Mouse (Mus musculus) layer of hippocampus, adult 2 months (tissue): ENCODE results near the gene Sap30. TPM values are rescaled to one million over a fixed set of nuclear protein-coding genes. Genes with fewer than 3 reads are reported as not detected.
A peak's percentile ranks its signal among the peaks of the same experiment; 100 is the strongest.
"Not testable (repeated sequence)": the region's sequence is repeated elsewhere in the genome, so short reads cannot be mapped to it uniquely, and the experiment has no call there.

Experiments used
- DNase-seq, 2 experiments: peaks; one replicate each; pipeline ENCODE4 v3.0.0; 2022; ENCODE audit warnings: low spot score in 2 of 2
- H3K27ac ChIP-seq: fragments of 200-600 bp; 2 replicates; pipeline ENCODE4 v1.8.1; 2022
- H3K4me3 ChIP-seq: fragments of 200-600 bp; 2 replicates; pipeline ENCODE4 v1.8.1; 2022; ENCODE audit warnings: mild to moderate bottlenecking
- CTCF ChIP-seq: fragments of 200-600 bp; conservative IDR thresholded peaks from 2 replicates; pipeline ENCODE4 v1.8.1; 2022; ENCODE audit warnings: antibody characterized with exemption, mild to moderate bottlenecking, moderate library complexity
- long read RNA-seq, 2 experiments: library from polyadenylated mRNA; stranded (forward); transcript quantifications; one replicate each; pipeline ENCODE4 v2.0.0; 2021; ENCODE audit warnings: borderline mapping rate in 2 of 2
- total RNA-seq, 2 experiments: library from RNA; stranded (reverse); gene quantifications; 2 replicates each; pipeline ENCODE4 v1.2.3; 2021

Sap30 gene
- 10 to 100 TPM; 10.4 to 12.6 TPM for total RNA-seq
- long read RNA-seq, experiment 1, transcript Sap30-201 (4 exons, 1,178 nt) = major isoform, 8 of 8 reads
- long read RNA-seq, experiment 1, partial matches to known transcripts = 0 of 8 reads
- long read RNA-seq, experiment 1, other reads (novel, unspliced or antisense) = 0 of 8 reads
- long read RNA-seq, experiment 2, transcript Sap30-201 (4 exons, 1,178 nt) = major isoform, 14 of 15 reads
- long read RNA-seq, experiment 2, partial matches to known transcripts = 1 of 15 reads
- long read RNA-seq, experiment 2, other reads (novel, unspliced or antisense) = 0 of 15 reads

GRCm38 (mm10) chr8:57487441-57488155, at the start of gene Sap30:
Gene Sap30, minus strand, starts transcription at chr8:57487860.
- Histone ChIP-seq H3K4me3 (peak within 1 kb of the TSS; percentile 97), H3K27ac (peak within 1 kb of the TSS; percentile 88)
- no peak for TF ChIP-seq CTCF
- DNase-seq = peak; percentile 97 to 99

GRCm38 (mm10) chr8:57536167-57536566, 48.5 kb upstream of the Sap30 start:
- Histone ChIP-seq H3K27ac (no peak overlapping the region), H3K4me3 (no peak overlapping the region)
- TF ChIP-seq CTCF = no peak
- DNase-seq = no peak

GRCm38 (mm10) chr8:57534495-57534894, 46.8 kb upstream of the Sap30 start:
- no peak for DNase-seq
- no peak overlapping the region for H3K27ac ChIP-seq
- no peak overlapping the region for H3K4me3 ChIP-seq
- TF ChIP-seq CTCF = no peak

GRCm38 (mm10) chr8:57533106-57533505, 45.4 kb upstream of the Sap30 start:
- no peak for TF ChIP-seq CTCF
- Histone ChIP-seq H3K4me3 (no peak overlapping the region), H3K27ac (no peak overlapping the region)
- DNase-seq = no peak

- Histone ChIP-seq H3K4me3 (no peak overlapping the region), H3K27ac (no peak overlapping the region)
- DNase-seq = no peak
- peak; percentile 67 for TF ChIP-seq CTCF
Measured at GRCm38 (mm10) chr8:57532223-57532622, 44.6 kb upstream of the Sap30 start.

- Histone ChIP-seq H3K27ac (peak overlapping the region; percentile 66), H3K4me3 (peak overlapping the region; percentile 21; the same call in 1 of the 2 replicates)
- peak; percentile 87 for TF ChIP-seq CTCF
- DNase-seq = peak; percentile 81 to 84
Measured at GRCm38 (mm10) chr8:57530666-57531349, 43.1 kb upstream of the Sap30 start.

- H3K4me3 ChIP-seq = peak overlapping the region; percentile 21; the same call in 1 of the 2 replicates
- H3K27ac ChIP-seq = peak overlapping the region; percentile 66; the same call in 1 of the 2 replicates
- DNase-seq = no peak
- TF ChIP-seq CTCF = no peak
Measured at GRCm38 (mm10) chr8:57530238-57530637, 42.6 kb upstream of the Sap30 start.

GRCm38 (mm10) chr8:57528036-57528435, 40.4 kb upstream of the Sap30 start:
- TF ChIP-seq CTCF = no peak
- H3K27ac ChIP-seq = no peak overlapping the region

GRCm38 (mm10) chr8:57520186-57520786, 32.6 kb upstream of the Sap30 start:
- Histone ChIP-seq H3K4me3 (no peak overlapping the region), H3K27ac (no peak overlapping the region)
- TF ChIP-seq CTCF = no peak
- DNase-seq = no peak

More at GRCm38 (mm10) chr8:57528036-57528435, 40.4 kb upstream of the Sap30 start:
- DNase-seq = no peak
- no peak overlapping the region for H3K4me3 ChIP-seq

GRCm38 (mm10) chr8:57517723-57518122, 30.1 kb upstream of the Sap30 start:
- no peak overlapping the region for H3K27ac ChIP-seq
- no peak for TF ChIP-seq CTCF
- H3K4me3 ChIP-seq = no peak overlapping the region
- DNase-seq = no peak

- H3K27ac ChIP-seq, H3K4me3 ChIP-seq, DNase-seq: not testable (repeated sequence)
Measured at GRCm38 (mm10) chr8:57516685-57517084, 29.0 kb upstream of the Sap30 start.

GRCm38 (mm10) chr8:57513178-57513661, 25.6 kb upstream of the Sap30 start:
- H3K4me3 ChIP-seq = peak overlapping the region; percentile 74
- H3K27ac ChIP-seq, DNase-seq: not testable (repeated sequence)
